Mouse (Mus musculus) olfactory bulb, adult 2 months (tissue): ENCODE data around the gene Nr1i3.

Source experiments
- CTCF ChIP-seq: fragments of 200-500 bp; IDR thresholded peaks from 2 replicates; pipeline ENCODE4 v1.5.1; 2012; ENCODE audit warnings: low read depth, mild to moderate bottlenecking, low read length, moderate library complexity; ENCODE audit not compliant: insufficient read depth
- POLR2A ChIP-seq: fragments of 200-500 bp; IDR thresholded peaks from 2 replicates; pipeline ENCODE4 v1.6.1; 2012; ENCODE audit warnings: mild to moderate bottlenecking, low read depth, low read length, moderate library complexity; ENCODE audit not compliant: insufficient read depth

GRCm38 (mm10) chr1:171227879-171228278 is 14.1 kb downstream of the Nr1i3 start:
- TF ChIP-seq CTCF: no peak
- TF ChIP-seq POLR2A: no peak
